Mouse (Mus musculus) monocyte, adult 5-6 weeks (primary cell): ENCODE measurements around the gene Dlx1. TPM values are rescaled to one million over a fixed set of nuclear protein-coding genes. Genes with fewer than 3 reads are reported as not detected.
A peak's percentile ranks its signal among the peaks of the same experiment; 100 is the strongest.

Experiments
- ATAC-seq: fragments of 153-309, 156-312 bp; replicated peaks from 2 replicates; pipeline ENCODE4 v1.8.0; 2017; ENCODE audit warnings: mild to moderate bottlenecking; ENCODE audit not compliant: low TSS enrichment, insufficient number of reproducible peaks, severe bottlenecking, poor library complexity, low FRiP score
- total RNA-seq: library from RNA; stranded (forward); fragments of 200-1000, 200-491, 200-594 nt; gene quantifications from 3 replicates; pipeline ENCODE4 v1.2.3, GENCODE M21; 2017

Gene Dlx1
- total RNA-seq, 1 experiment from 2014 or later: not detected

GRCm38 (mm10) chr2:71543948-71544347 lies 16.0 kb downstream of the Dlx1 start:
- ATAC-seq: no peak

GRCm38 (mm10) chr2:71544391-71545285 lies 16.7 kb downstream of the Dlx1 start:
- no peak for ATAC-seq

- no peak; the same call in 1 of the 2 replicates for ATAC-seq
These were observed 17.5 kb downstream of the Dlx1 start for GRCm38 (mm10) chr2:71545401-71545881.

- ATAC-seq: peak; percentile 24; the same call in 1 of the 2 replicates
These were observed 18.1 kb downstream of the Dlx1 start for GRCm38 (mm10) chr2:71545882-71546639.

GRCm38 (mm10) chr2:71546640-71547071 lies 18.7 kb downstream of the Dlx1 start, which contains the start of gene Dlx2:
Gene Dlx2, minus strand, starts transcription at chr2:71546754.
- ATAC-seq: no peak

DNA sequence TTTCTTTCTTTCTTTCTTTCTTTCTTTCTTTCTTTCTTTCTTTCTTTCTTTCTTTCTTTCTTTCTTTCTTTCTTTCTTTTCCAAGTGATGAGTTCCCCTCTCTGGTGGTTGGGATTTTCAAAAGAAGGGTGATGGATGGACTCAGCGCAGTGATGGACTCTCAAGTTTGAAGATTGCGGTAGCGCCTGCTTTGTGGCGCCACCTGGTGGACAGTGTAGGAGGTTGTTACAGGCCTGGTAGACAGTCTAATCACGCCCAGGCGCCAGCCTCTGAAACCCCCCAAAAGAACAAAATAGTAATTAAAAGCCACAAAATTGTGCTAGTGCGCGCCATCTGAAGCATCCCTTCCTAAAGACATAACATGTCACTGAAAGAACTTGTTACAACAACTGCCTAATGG lies 19.9 kb downstream of the Dlx1 start:
- ATAC-seq: no peak

- ATAC-seq: no peak
These were observed 22.4 kb downstream of the Dlx1 start for GRCm38 (mm10) chr2:71550330-71550729.

GRCm38 (mm10) chr2:71551704-71552103 lies 23.8 kb downstream of the Dlx1 start:
- no peak for ATAC-seq

- no peak for ATAC-seq
These were observed 28.2 kb downstream of the Dlx1 start for GRCm38 (mm10) chr2:71556071-71556470.

- no peak for ATAC-seq
These were observed 38.6 kb downstream of the Dlx1 start for GRCm38 (mm10) chr2:71566466-71566865.

GRCm38 (mm10) chr2:71573736-71574135 lies 45.8 kb downstream of the Dlx1 start:
- no peak for ATAC-seq

DNA sequence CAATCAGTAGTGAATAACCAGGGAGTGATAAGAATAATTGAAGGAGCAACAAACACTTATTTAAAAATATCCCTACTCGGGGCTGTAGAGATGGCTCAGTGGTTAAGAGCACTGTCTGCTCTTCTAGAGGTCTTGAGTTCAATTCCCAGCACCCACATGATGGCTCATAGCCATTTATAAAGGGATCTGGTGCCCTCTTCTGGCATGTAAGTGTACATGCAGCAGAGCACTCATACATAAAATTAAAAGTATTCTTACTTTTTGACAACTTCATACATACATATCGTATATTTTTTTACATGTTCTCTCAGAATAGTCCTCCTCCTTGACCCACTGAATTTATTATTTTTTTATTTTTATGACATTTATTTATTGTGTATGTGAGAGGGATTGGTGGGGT lies 49.1 kb downstream of the Dlx1 start:
- ATAC-seq: no peak

DNA sequence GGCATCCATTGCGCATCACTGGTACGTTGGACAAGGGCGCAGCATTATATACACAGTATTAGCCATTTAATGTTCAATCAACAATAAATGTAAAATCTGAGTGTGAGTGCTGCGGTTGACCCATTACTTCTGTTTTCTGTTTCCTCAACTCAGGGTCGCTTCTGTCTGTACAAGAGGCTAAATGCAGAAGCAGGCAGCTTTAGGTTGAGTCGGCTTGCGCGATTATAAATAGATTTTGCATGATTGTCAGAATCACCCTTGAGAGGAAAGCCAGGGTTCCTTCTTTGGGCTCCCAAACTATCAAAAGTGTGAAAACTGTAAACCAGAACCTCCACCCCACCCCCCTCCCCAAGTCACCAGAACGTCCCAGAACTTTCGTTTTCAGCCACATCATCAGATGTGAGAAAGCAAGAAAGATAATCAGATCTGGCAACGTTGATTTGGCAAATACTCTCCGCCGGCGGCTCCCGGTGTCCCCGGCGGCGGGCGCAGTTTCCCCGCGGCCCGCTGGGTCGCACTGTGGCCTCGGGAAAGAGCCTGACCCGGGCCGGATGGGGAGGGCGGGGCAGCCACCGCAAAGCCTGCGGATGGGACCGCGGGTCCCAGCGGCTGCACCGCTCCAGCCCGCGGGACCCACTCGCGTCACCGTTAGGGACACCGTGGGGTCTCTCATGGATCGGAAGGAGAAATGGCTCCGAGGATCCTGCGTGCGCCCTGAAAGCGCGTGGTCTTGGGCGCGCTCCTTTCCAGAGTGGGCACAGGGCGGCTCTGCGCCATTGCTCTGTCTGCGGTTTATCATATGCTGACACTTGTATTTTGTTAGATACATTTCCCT lies 52.9 kb downstream of the Dlx1 start:
- peak; percentile 74 for ATAC-seq

DNA sequence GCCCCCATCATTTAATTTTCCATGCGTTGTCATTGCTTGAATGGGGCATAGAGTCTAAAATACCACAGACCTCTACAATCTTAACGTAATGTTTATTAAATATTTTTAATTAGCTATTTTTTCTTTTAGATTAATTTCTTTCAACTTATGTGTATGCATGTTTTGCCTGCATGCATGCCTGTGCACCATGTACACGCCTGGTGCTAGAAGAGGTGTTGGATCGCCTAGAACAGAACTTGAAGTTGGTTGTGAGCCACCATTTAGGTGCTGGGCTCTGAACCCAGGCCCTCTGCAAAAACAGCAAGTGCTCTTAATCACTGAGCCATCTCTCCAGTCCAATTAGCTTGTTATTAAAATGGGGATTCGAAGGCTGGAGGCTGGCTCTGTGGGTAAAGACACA lies 53.6 kb downstream of the Dlx1 start:
- no peak for ATAC-seq

Other genes with a start within 250 kb of the Dlx1 start
- gene Slc25a12, start 160.4 kb upstream of the Dlx1 start, total RNA-seq: 29.7 to 68.1 TPM (median 37.1 TPM) in 3 replicates
- gene Hat1, start 139.2 kb upstream of the Dlx1 start, total RNA-seq: 67.0 to 78.5 TPM (median 73.6 TPM) in 3 replicates
- gene Metap1d, start 74.8 kb upstream of the Dlx1 start, total RNA-seq: 5.3 to 12.0 TPM (median 5.9 TPM) in 3 replicates
- 0.53 TPM in 1 of 3 replicates, not detected in the others for gene Dlx2, start 18.6 kb downstream of the Dlx1 start, total RNA-seq
- gene Itga6, start 217.5 kb downstream of the Dlx1 start, total RNA-seq: 20.6 to 89.1 TPM (median 24.1 TPM) in 3 replicates